Mouse (Mus musculus) kidney, postnatal 0 days (tissue): ENCODE measurements at regions not wholly inside any gene's neighbourhood (a gene's known extent, or its start where the extent isn't known, plus 50 kb on each side); places are given as distances from the start of the nearest gene placed in this dataset.
A peak's percentile ranks its signal among the peaks of the same experiment; 100 is the strongest.
"Not testable (repeated sequence)": the region's sequence is repeated elsewhere in the genome, so short reads cannot be mapped to it uniquely, and the experiment has no call there.

Experiments
- ATAC-seq: fragments of 200-750 bp; cut with Nextera tagmentation; replicated peaks from 2 replicates; pipeline ENCODE4 v1.8.0; 2017; ENCODE audit warnings: low read depth, moderate number of reproducible peaks, moderate TSS enrichment, moderate library complexity; ENCODE audit not compliant: low FRiP score
- DNase-seq: peaks from one replicate; pipeline ENCODE4 v3.0.0-alpha.2; 2016; ENCODE audit warnings: low spot score
- H3K27ac ChIP-seq: fragments of 300-500 bp; sonication (generic); 2 replicates; pipeline ENCODE4 v1.5.1; 2014; ENCODE audit warnings: mild to moderate bottlenecking
- H3K27me3 ChIP-seq: fragments of 300-500 bp; sonication (generic); 2 replicates; pipeline ENCODE4 v1.6.1; 2014; ENCODE audit warnings: low read length, mixed read lengths; ENCODE audit not compliant: insufficient read depth
- H3K36me3 ChIP-seq: fragments of 300-500 bp; sonication (generic); 2 replicates; pipeline ENCODE4 v1.6.1; 2014; ENCODE audit warnings: low read length, mixed read lengths; ENCODE audit not compliant: insufficient read depth
- H3K4me1 ChIP-seq: fragments of 300-500 bp; sonication (generic); replicated peaks from 2 replicates; pipeline ENCODE4 v1.6.1; 2014; ENCODE audit warnings: antibody characterized with exemption, low read length, mixed read lengths; ENCODE audit not compliant: insufficient read depth
- H3K4me2 ChIP-seq: fragments of 300-500 bp; sonication (generic); 2 replicates; pipeline ENCODE4 v1.6.1; 2014; ENCODE audit warnings: mild to moderate bottlenecking, low read length, moderate library complexity, mixed read lengths
- H3K4me3 ChIP-seq: fragments of 300-500 bp; sonication (generic); replicated peaks from 2 replicates; pipeline ENCODE4 v1.5.1; 2014; ENCODE audit warnings: low read depth, low read length
- H3K9ac ChIP-seq: fragments of 300-500 bp; sonication (generic); 2 replicates; pipeline ENCODE4 v1.6.1; 2014; ENCODE audit warnings: low read depth, low read length
- H3K9me3 ChIP-seq: fragments of 300-500 bp; sonication (generic); replicated peaks from 2 replicates; pipeline ENCODE4 v1.6.1; 2016; ENCODE audit warnings: low read length, inconsistent platforms, mixed read lengths
- CTCF ChIP-seq: IDR thresholded peaks from 2 replicates; pipeline ENCODE4 v1.5.1; 2016; ENCODE audit warnings: antibody characterized with exemption, low read depth, mild to moderate bottlenecking, moderate library complexity
- WGBS: fragments of 180-500 bp; shearing (Covaris S2); extraction: QIAGEN DNeasy Blood & Tissue Kit; methylation state at CpG from one replicate; pipeline ENCODE4 v1.1.7; 2014; 5-methylcytosine and 5-hydroxymethylcytosine counted together

DNA sequence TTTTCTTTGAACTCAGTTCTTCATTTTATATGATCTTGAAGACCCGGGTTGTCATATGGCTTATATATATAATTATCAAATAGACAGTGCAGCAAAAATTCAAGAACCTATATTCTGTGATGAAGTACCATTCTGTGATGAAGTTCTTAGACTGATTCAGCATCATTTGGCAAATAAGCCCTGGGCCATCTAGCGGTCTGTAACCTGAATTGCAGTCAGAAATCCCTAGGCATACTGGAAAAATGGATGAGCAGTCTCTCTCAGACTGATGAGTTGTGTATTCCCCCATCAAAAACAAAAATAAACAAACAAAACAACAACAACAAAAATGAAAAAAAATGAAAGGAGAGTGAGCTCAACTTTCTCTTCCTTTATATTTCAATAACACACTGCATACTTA lies 232.3 kb downstream of the Ppp1r3a start:
- Histone ChIP-seq H3K4me3 (no peak overlapping the region), H3K27ac (no peak overlapping the region), H3K4me1 (no peaks in the 10 kb centered on the region), H3K36me3 (no peaks in the 10 kb centered on the region), H3K27me3 (no peaks in the 10 kb centered on the region), H3K4me2 (no peak overlapping the region), H3K9me3 (no peaks in the 10 kb centered on the region), H3K9ac (no peak overlapping the region)
- no peak for ATAC-seq
- WGBS = 17% methylated on average over 2 of the region's 2 CpGs
- DNase-seq = peak; percentile 21
- TF ChIP-seq CTCF = peak; percentile 57

DNA sequence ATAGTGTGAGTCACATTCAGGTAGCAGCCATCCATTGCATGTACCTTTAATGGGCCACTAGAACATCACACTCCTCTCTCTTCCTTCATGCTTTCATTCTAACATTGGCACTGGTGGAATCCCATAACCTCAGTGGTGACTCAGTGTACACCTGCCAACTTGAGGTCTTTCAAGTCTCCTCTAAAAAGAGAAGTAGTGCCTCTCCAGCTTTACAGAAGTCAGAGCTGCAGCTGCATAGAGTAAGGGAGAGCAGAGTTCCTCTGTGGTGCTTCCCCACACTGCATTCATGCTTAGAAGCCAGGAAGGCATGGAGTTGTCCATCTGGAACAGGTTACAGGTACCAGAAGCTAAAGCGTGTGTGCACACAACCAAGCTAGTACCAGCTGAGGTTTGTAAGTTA lies 233.8 kb downstream of the Ppp1r3a start:
- 81% methylated on average over 1 of the region's 1 CpGs for WGBS
- TF ChIP-seq CTCF = no peak
- Histone ChIP-seq H3K9ac (no peak overlapping the region), H3K9me3 (no peaks in the 10 kb centered on the region), H3K27ac (no peak overlapping the region), H3K4me2 (no peak overlapping the region), H3K27me3 (no peaks in the 10 kb centered on the region), H3K4me1 (no peaks in the 10 kb centered on the region), H3K4me3 (no peak overlapping the region), H3K36me3 (no peaks in the 10 kb centered on the region)
- ATAC-seq (no peak), DNase-seq (no peak)

DNA sequence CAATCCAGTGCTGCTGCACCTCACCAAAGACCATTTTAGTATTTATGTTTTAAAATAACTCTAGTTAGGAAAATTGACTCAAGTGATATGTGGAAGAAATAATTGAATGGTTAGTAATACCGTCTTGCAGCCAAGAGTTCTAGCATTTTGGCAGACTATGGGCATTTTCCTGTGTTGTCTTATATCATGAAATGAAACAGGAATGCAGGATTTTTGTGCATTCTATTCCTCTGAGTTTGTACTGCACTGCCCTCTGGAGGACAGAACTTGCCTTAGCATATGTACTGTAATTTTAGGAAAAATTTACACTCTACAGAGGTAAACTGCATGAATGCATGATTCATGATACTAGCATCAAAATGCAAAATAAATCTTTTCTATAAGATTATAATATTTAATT lies 250.9 kb downstream of the Ppp1r3a start:
- DNase-seq (peak; percentile 76), ATAC-seq (no peak)
- Histone ChIP-seq H3K4me3 (no peak overlapping the region), H3K9me3 (no peaks in the 10 kb centered on the region), H3K4me2 (no peak overlapping the region), H3K4me1 (no peaks in the 10 kb centered on the region), H3K36me3 (no peaks in the 10 kb centered on the region), H3K9ac (no peak overlapping the region), H3K27ac (no peak overlapping the region), H3K27me3 (no peaks in the 10 kb centered on the region)
- WGBS = 54% methylated on average over 1 of the region's 1 CpGs
- peak; percentile 81 for TF ChIP-seq CTCF

DNA sequence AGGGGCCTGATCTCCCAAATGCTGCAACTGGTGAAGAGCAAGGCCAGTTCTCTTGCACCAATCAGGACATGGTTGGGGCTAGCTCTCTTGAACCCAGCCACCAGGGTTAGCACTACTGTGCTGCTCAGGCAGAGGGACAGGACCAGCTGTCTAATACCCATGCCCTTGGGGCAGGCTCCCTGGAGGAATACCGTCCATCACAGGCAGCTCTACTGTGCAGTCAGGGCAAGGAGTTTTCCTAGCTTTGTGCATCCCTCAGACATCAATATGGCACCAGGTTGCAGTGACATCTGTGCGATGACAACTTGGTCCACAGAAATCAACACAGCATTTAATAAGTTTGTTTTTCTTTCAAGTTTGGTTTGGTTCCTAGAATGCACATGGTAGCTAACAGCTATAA lies 254.4 kb downstream of the Ppp1r3a start:
- H3K4me3 ChIP-seq = no peak overlapping the region
- H3K36me3 ChIP-seq = no peaks in the 10 kb centered on the region
- 87% methylated on average over 2 of the region's 2 CpGs for WGBS
- no peak overlapping the region for H3K27ac ChIP-seq
- H3K4me1 ChIP-seq = no peaks in the 10 kb centered on the region
- no peaks in the 10 kb centered on the region for H3K9me3 ChIP-seq
- ATAC-seq (no peak), DNase-seq (no peak)
- no peak overlapping the region for H3K4me2 ChIP-seq
- H3K9ac ChIP-seq = no peak overlapping the region
- TF ChIP-seq CTCF = no peak
- no peaks in the 10 kb centered on the region for H3K27me3 ChIP-seq

DNA sequence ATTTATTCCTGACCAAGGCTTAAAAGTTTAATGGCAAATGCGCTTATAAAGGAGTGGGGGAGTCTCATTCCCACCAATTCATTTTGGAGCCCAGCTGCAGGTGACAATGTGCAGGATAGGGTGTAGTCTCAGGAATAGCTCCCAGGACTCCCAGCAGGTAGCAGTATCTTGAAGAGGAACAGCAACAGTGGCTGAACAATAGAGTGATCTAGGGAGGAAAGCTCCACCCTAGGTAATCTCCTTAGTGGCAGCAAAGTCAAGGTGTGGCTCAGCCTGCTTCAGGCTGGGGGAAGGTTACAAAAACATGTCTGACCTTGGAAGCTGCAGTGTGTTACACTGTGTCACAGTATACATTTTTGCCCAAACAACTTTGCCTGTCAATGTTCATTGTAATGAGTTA lies 255.2 kb downstream of the Ppp1r3a start:
- 56% methylated on average over 1 of the region's 1 CpGs for WGBS
- not testable (repeated sequence) for H3K27me3 ChIP-seq, H3K9me3 ChIP-seq, DNase-seq, H3K4me3 ChIP-seq, ATAC-seq, H3K4me2 ChIP-seq, H3K4me1 ChIP-seq, H3K36me3 ChIP-seq, H3K9ac ChIP-seq, H3K27ac ChIP-seq

DNA sequence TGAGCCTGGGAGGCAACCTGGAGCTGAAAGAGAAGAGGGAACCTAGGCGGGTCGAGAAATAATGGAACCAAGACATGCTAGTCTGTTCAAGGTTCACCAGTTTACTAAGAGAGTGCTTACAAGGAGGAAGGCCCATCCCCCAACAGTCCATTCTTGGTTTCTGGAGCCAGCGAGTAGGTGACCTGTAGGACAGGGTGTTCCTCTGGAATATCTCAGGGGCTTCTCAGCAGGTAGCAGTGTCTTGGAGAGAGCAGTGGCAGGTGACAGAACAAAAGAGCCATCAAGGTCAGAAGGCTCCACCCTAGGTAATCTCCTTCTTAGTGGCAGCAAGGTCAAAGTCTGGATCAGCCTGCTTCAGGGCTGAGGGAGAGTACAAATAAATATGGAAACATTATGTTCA lies 268.4 kb downstream of the Ppp1r3a start:
- H3K4me1 ChIP-seq, H3K27me3 ChIP-seq, H3K4me2 ChIP-seq, H3K9ac ChIP-seq, H3K36me3 ChIP-seq, ATAC-seq, H3K9me3 ChIP-seq, DNase-seq, H3K27ac ChIP-seq, H3K4me3 ChIP-seq: not testable (repeated sequence)
- 80% methylated on average over 3 of the region's 3 CpGs for WGBS

DNA sequence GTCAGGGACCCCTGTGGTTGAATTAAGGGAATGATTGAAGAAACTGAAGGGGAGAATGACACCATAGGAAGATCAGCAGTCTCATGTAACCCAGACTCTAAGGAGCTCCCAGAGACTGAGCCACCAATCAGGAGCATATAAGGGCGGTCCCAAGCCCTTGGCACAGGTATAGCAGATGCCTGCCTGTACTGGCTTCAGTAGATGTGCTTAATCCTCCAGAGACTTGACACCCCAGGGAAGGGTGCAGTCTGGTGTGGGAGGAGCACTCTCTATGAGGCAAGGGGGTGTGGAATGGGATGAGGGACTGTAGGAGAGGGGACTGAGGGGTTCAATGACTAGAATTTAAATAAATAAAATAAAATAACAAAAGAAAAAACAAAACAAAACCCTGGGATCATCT lies 298.7 kb downstream of the Ppp1r3a start:
- no peaks in the 10 kb centered on the region for H3K27me3 ChIP-seq
- WGBS = 67% methylated on average over 1 of the region's 1 CpGs
- ATAC-seq (no peak), DNase-seq (no peak)
- H3K27ac ChIP-seq = no peak overlapping the region
- TF ChIP-seq CTCF = no peak
- no peaks in the 10 kb centered on the region for H3K36me3 ChIP-seq
- no peak overlapping the region for H3K9ac ChIP-seq
- no peaks in the 10 kb centered on the region for H3K9me3 ChIP-seq
- H3K4me1 ChIP-seq = no peaks in the 10 kb centered on the region
- no peak overlapping the region for H3K4me2 ChIP-seq
- H3K4me3 ChIP-seq = no peak overlapping the region

DNA sequence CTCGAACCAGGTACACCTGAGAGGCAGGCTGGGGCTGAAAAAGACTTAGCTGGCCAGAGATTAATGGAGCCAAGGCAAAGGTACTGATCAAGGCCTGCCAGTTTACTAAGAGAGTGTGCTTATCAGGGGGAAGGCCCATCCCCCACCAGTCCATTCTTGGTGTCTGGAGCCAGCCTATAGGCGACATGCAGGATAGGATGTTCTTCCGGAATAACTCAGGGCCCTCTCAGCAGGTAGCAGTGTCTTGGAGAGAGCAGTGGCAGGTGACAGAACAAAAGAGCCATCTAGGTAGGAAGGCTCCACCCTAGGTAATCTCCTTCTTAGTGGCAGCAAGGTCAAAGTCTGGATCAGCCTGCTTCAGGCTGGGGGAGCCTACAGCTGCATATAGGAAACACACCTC lies 301.8 kb downstream of the Ppp1r3a start:
- not testable (repeated sequence) for H3K27ac ChIP-seq, H3K9ac ChIP-seq, H3K36me3 ChIP-seq, ATAC-seq, H3K4me1 ChIP-seq, H3K4me2 ChIP-seq, H3K4me3 ChIP-seq, DNase-seq, H3K9me3 ChIP-seq, H3K27me3 ChIP-seq
- WGBS = 79% methylated on average over 3 of the region's 3 CpGs
